Mouse (Mus musculus): ENCODE measurements at regions not wholly inside any gene's neighbourhood (a gene's known extent, or its start where the extent isn't known, plus 50 kb on each side); places are given as distances from the start of the nearest gene placed in this dataset.

GRCm38 (mm10) chr15:62170337-62170736 lies 1247.5 kb upstream of the A1bg start:
- DNase-seq, result no peak

- no peak for DNase-seq
Observed at GRCm38 (mm10) chr15:62169591-62170019, 1246.8 kb upstream of the A1bg start.

GRCm38 (mm10) chr15:62168958-62169590 lies 1246.3 kb upstream of the A1bg start:
- DNase-seq, result no peak

- DNase-seq, result no peak
Observed at GRCm38 (mm10) chr15:62168522-62168921, 1245.7 kb upstream of the A1bg start.

GRCm38 (mm10) chr15:62166786-62167185 lies 1244.0 kb upstream of the A1bg start:
- DNase-seq, result no peak

- DNase-seq, result no peak
Observed at GRCm38 (mm10) chr15:62165826-62166500, 1243.2 kb upstream of the A1bg start.

GRCm38 (mm10) chr15:62164766-62165410 lies 1242.1 kb upstream of the A1bg start:
- no peak for DNase-seq

- DNase-seq, result peak; percentile 62
Observed at GRCm38 (mm10) chr15:62163203-62163602, 1240.4 kb upstream of the A1bg start.

- no peak for DNase-seq
Observed at GRCm38 (mm10) chr15:62162648-62163194, 1239.9 kb upstream of the A1bg start.

GRCm38 (mm10) chr15:62161975-62162647 lies 1239.3 kb upstream of the A1bg start:
- no peak for DNase-seq

GRCm38 (mm10) chr15:62161061-62161460 lies 1238.2 kb upstream of the A1bg start:
- DNase-seq, result no peak

GRCm38 (mm10) chr15:62158875-62159675 lies 1236.3 kb upstream of the A1bg start:
- peak; percentile 86 for DNase-seq

GRCm38 (mm10) chr15:62157200-62158033 lies 1234.6 kb upstream of the A1bg start:
- no peak for DNase-seq

GRCm38 (mm10) chr15:62153222-62153621 lies 1230.4 kb upstream of the A1bg start:
- no peak for DNase-seq

- no peak for DNase-seq
Observed at GRCm38 (mm10) chr15:62152133-62152532, 1229.3 kb upstream of the A1bg start.

- DNase-seq, result peak; percentile 68
Observed at GRCm38 (mm10) chr15:62151690-62152089, 1228.9 kb upstream of the A1bg start.

- no peak for DNase-seq
Observed at GRCm38 (mm10) chr15:62150296-62150695, 1227.5 kb upstream of the A1bg start.

GRCm38 (mm10) chr15:62148680-62149237 lies 1225.9 kb upstream of the A1bg start:
- DNase-seq, result peak; percentile 72

GRCm38 (mm10) chr15:62147343-62147953 lies 1224.6 kb upstream of the A1bg start:
- no peak for DNase-seq

GRCm38 (mm10) chr15:62145643-62146285 lies 1223.0 kb upstream of the A1bg start:
- no peak for DNase-seq

Measured in liver (tissue).